Mouse (Mus musculus) right cerebral cortex, adult 2 months (tissue): ENCODE data around the gene Btbd18.
A peak's percentile ranks its signal among the peaks of the same experiment; 100 is the strongest.

Source experiments
- DNase-seq, 2 experiments: peaks; one replicate each; pipeline ENCODE4 v3.0.0; 2021 to 2022; ENCODE audit warnings: low spot score in 2 of 2

Btbd18 gene

DNA sequence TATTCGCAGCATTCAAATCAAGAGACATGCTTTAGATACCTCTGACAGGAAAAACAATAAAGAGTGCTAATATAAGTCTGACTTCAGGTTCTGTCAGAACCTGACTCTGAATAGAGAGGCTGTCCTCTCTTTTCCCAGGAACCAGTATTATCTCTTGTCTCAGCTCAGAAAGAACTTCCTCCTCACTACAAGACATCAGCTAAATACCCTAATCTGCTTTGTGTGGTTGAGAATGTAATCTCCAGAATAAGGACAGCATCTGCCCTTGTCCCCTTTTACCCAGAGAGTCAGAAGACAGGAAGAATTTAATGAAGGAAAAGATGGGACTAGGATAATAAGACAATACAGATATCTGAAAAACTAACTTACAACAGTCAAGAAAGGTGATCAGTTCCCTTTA is 44.6 kb downstream of the Btbd18 start:
- no peak for DNase-seq

- DNase-seq: no peak
These were observed 45.5 kb downstream of the Btbd18 start for GRCm38 (mm10) chr2:84704329-84704728.

DNA sequence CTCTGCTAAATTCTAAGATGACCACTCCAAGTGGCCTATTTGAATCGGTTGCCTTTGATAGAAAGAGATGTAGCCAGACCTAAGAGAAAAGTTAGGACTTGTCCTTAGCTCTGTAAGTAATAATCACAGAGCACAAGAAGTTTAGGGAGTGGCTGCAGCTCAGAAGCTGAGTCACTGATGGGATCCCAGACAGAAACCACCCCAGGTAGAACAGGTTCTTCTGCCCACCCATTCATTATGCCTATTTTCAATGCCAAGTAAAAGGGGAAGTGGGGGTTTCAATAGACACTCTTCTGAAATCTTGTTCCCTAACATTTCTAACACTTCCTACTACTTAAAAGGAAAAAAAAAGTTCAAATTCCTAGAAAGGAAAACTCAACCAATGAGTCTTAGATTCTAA is 46.4 kb downstream of the Btbd18 start:
- DNase-seq: no peak

DNA sequence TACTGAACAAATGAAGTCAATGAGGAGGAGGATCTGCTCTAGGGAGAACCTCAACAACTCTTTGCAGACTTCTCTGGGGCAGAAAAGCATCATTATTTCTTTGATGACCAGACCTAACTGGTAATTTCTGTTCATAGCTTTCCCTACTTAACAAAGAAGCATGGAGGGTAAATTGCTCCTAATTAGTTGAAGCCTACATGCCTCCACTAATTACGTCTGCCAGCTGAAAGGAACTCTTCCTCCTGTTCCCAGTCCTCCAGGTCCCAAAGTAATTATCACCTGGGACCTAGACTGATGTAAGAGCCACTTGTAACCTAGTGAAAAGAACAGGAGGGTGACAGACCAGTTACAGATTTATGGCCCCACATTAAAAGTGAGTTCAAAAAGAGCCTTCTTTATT is 48.6 kb downstream of the Btbd18 start:
- no peak for DNase-seq

GRCm38 (mm10) chr2:84711898-84712297 is 53.0 kb downstream of the Btbd18 start:
- no peak for DNase-seq

GRCm38 (mm10) chr2:84714422-84714810 is 55.5 kb downstream of the Btbd18 start:
- DNase-seq: peak; percentile 32 to 38

GRCm38 (mm10) chr2:84714811-84715561 is 56.1 kb downstream of the Btbd18 start, which contains the start of gene Zdhhc5:
TSS of gene Zdhhc5 (minus strand) at chr2:84715180.
- DNase-seq: peak; percentile 97 to 99

GRCm38 (mm10) chr2:84715562-84716361 is 56.9 kb downstream of the Btbd18 start:
- DNase-seq: peak; percentile 62 to 82

DNA sequence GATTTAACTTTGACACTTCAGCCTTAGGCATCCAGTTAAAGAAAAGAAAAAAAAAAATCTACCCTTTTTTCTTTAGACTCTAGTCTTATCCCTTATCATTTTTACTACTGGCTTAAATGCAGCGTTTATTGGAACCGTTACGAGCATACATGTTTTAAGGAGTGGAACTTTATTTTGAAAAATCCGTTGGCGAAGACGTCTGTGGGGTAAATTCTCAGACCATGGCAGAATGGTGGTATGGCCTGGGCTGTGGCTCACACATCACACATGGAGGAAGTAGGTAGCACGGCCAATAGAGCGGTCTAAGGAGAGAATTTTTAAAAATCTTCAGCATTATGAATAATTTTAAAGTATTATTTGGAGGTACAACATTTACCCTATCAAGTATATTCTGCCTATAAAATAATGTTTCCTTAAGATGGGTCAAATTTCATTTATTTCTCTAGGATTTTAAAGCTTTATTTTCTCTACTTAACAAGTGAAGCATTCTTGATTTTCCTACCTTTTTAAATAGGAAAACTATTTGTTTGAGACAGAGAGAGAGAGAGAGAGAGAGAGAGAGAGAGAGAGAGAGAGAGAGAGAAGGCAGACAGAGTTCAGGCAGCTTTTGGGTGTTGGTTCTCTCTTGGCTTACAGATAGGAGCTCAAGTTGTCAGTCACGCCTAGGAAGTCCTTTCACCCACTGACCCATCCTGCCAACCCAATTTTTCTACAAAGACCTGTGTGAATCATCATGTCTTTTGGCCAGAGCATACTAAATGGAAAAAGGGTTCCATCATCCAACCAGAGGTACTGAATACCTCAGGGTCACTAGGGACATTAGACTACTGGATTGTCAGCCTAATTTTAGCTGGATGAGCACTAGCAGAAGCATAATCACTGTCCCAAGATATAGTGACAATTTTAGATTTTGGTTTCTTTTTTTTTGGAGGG is 57.8 kb downstream of the Btbd18 start:
- DNase-seq: no peak

DNA sequence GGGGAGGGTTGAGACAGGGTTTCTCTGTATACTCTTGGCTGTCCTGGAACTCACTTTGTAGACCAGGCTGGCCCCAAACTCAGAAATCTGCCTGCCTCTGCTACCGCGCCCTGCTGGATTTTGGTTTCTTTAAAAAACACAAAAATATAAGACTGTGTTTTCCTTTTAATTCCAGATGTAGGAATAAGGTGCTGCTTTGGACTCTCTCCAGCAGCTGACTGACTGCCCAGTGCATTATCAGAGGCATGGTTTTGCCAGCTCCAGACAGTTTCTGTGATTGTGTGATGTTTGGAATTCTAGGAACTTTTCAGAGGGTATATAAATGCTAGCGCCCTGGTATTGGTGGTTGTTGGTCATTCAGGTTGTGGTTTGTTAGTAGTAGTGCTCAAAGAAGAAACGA is 58.5 kb downstream of the Btbd18 start:
- DNase-seq: no peak
